Mouse (Mus musculus) CH12.LX (cell line): ENCODE results near the gene Theg. TPM values are rescaled to one million over a fixed set of nuclear protein-coding genes. Genes with fewer than 3 reads are reported as not detected.
A peak's percentile ranks its signal among the peaks of the same experiment; 100 is the strongest.

Source experiments
- DNase-seq: peaks from one replicate; pipeline ENCODE4 v3.0.0-alpha.2; 2013; ENCODE audit errors: extremely low read depth
- H3K27ac ChIP-seq: 2 replicates; pipeline ENCODE4 v1.5.1; 2012; ENCODE audit warnings: low read depth, mild to moderate bottlenecking, control low read depth, moderate library complexity; ENCODE audit not compliant: insufficient read depth
- H3K27me3 ChIP-seq: replicated peaks from 2 replicates; pipeline ENCODE3; 2012; ENCODE audit warnings: inconsistent platforms
- H3K36me3 ChIP-seq, 2 experiments: replicated peaks in 1 of 2; 2 replicates each; pipeline versions ENCODE3 to v1.6.1; 2012; ENCODE audit warnings: inconsistent platforms in 1 of 2, low read length in 1 of 2, mild to moderate bottlenecking in 1 of 2, mixed read lengths in 1 of 2, moderate library complexity in 1 of 2; ENCODE audit not compliant: control insufficient read depth in 1 of 2, insufficient read depth in 1 of 2
- H3K4me1 ChIP-seq, 2 experiments: 2 replicates each; pipeline ENCODE4 v1.6.1; 2012; ENCODE audit warnings: inconsistent platforms in 1 of 2, moderate library complexity in 1 of 2; ENCODE audit not compliant: insufficient read depth in 2 of 2, control insufficient read depth in 1 of 2
- H3K4me2 ChIP-seq: 2 replicates; pipeline ENCODE4 v1.6.1; 2012; ENCODE audit warnings: low read depth, mild to moderate bottlenecking, control low read depth; ENCODE audit not compliant: poor library complexity, insufficient read depth, severe bottlenecking
- H3K4me3 ChIP-seq, 3 experiments: fragments of 150-350 bp in 1 of 3; sonication (generic) in 1 of 3; replicated peaks in 1 of 3; 2 replicates each; pipeline versions ENCODE3 to v1.5.1; 2011 to 2012; ENCODE audit warnings: low read depth in 2 of 3, low read length in 2 of 3, mild to moderate bottlenecking in 2 of 3, moderate library complexity in 2 of 3, control low read depth in 1 of 3, improper control_type of control experiment in 1 of 3, inconsistent platforms in 1 of 3, mixed read lengths in 1 of 3; ENCODE audit not compliant: poor library complexity in 1 of 3
- H3K79me2 ChIP-seq: replicated peaks from 2 replicates; pipeline ENCODE4 v1.6.1; 2012; ENCODE audit warnings: mild to moderate bottlenecking, moderate library complexity; ENCODE audit not compliant: control insufficient read depth, poor library complexity, insufficient read depth, severe bottlenecking; ENCODE audit errors: extremely low read depth
- H3K9ac ChIP-seq: 2 replicates; pipeline ENCODE4 v1.6.1; 2012; ENCODE audit warnings: low read depth, mild to moderate bottlenecking, control low read depth, moderate library complexity; ENCODE audit not compliant: insufficient read depth
- H3K9me3 ChIP-seq: replicated peaks from 2 replicates; pipeline ENCODE3; 2012; ENCODE audit warnings: low read length, inconsistent platforms, mixed read lengths
- E2F4 ChIP-seq: IDR thresholded peaks from 2 replicates; pipeline ENCODE4 v1.6.1; 2011; ENCODE audit warnings: low read depth, low read length, improper control_type of control experiment; ENCODE audit not compliant: insufficient replicate concordance
- ELF1 ChIP-seq: IDR thresholded peaks from 2 replicates; pipeline ENCODE4 v1.6.1; 2014; ENCODE audit warnings: low read depth, mild to moderate bottlenecking, inconsistent platforms, low read length, improper control_type of control experiment
- ETS1 ChIP-seq: conservative IDR thresholded peaks from 2 replicates; pipeline ENCODE4 v1.6.1; 2012; ENCODE audit warnings: low read depth, mild to moderate bottlenecking, inconsistent platforms, low read length, improper control_type of control experiment, moderate library complexity
- GABPA ChIP-seq: IDR thresholded peaks from 2 replicates; pipeline ENCODE4 v1.6.1; 2012; ENCODE audit warnings: low read depth, low read length, improper control_type of control experiment, inconsistent platforms; ENCODE audit not compliant: insufficient replicate concordance
- IRF4 ChIP-seq: IDR thresholded peaks from 2 replicates; pipeline ENCODE4 v1.6.1; 2014; ENCODE audit warnings: low read depth, mild to moderate bottlenecking, inconsistent platforms, low read length, improper control_type of control experiment
- KAT2A ChIP-seq: IDR thresholded peaks from 2 replicates; pipeline ENCODE4 v1.6.1; 2012; ENCODE audit warnings: low read length, improper control_type of control experiment, inconsistent platforms; ENCODE audit not compliant: insufficient replicate concordance
- MAX ChIP-seq: IDR thresholded peaks from 2 replicates; pipeline ENCODE4 v1.6.1; 2011; ENCODE audit warnings: low read length, improper control_type of control experiment
- MEF2A ChIP-seq: IDR thresholded peaks from 2 replicates; pipeline ENCODE4 v1.6.1; 2014; ENCODE audit warnings: low read depth, mild to moderate bottlenecking, inconsistent platforms, low read length, improper control_type of control experiment, borderline replicate concordance
- MYC ChIP-seq: IDR thresholded peaks from 2 replicates; pipeline ENCODE4 v1.6.1; 2011; ENCODE audit warnings: low read depth, mild to moderate bottlenecking, improper control_type of control experiment, low read length
- NRF1 ChIP-seq: IDR thresholded peaks from 2 replicates; pipeline ENCODE4 v1.6.1; 2014; ENCODE audit warnings: low read depth, mild to moderate bottlenecking, inconsistent platforms, low read length, improper control_type of control experiment, moderate library complexity
- RAD21 ChIP-seq: IDR thresholded peaks from 2 replicates; pipeline ENCODE4 v1.6.1; 2011; ENCODE audit warnings: low read depth, mild to moderate bottlenecking, low read length, improper control_type of control experiment, moderate library complexity
- TCF12 ChIP-seq: IDR thresholded peaks from 2 replicates; pipeline ENCODE4 v1.6.1; 2014; ENCODE audit warnings: low read depth, mild to moderate bottlenecking, inconsistent platforms, low read length, improper control_type of control experiment
- ZC3H11A ChIP-seq: IDR thresholded peaks from 2 replicates; pipeline ENCODE4 v1.6.1; 2012; ENCODE audit warnings: low read depth, mild to moderate bottlenecking, inconsistent platforms, low read length, improper control_type of control experiment
- ZKSCAN1 ChIP-seq: IDR thresholded peaks from 2 replicates; pipeline ENCODE4 v1.6.1; 2012; ENCODE audit warnings: low read depth, inconsistent platforms, low read length, improper control_type of control experiment, borderline replicate concordance
- ZNF384 ChIP-seq: IDR thresholded peaks from 2 replicates; pipeline ENCODE4 v1.6.1; 2012; ENCODE audit warnings: low read depth, low read length, improper control_type of control experiment, inconsistent platforms
- dilution Hi-C: fragments of 300-500 bp; cut with MboI; formaldehyde crosslinking; loops from 2 replicates; pipeline ENCODE4 v1.14.3; 2020; ENCODE audit warnings: low sequenced_read_pairs; ENCODE audit not compliant: extremely low pct_unique_long_range_greater_than_20kb, extremely low pct_ligation_motif_present
- in situ Hi-C: fragments of 300-500 bp; cut with MboI; formaldehyde crosslinking; loops from 3 replicates; pipeline ENCODE4 v1.14.3; 2019; ENCODE audit warnings: low sequenced_read_pairs, low pct_ligation_motif_present, low pct_unique_long_range_greater_than_20kb, mixed read lengths
- polyA plus RNA-seq: library from polyadenylated mRNA; unstranded; fragments of >175 nt; gene quantifications from 2 replicates; pipeline ENCODE4 v1.2.1, GENCODE M21; 2012; ENCODE audit warnings: low read depth; ENCODE audit not compliant: insufficient read length
- total RNA-seq, 2 experiments: library from RNA; depleted of rRNA; stranded (reverse); fragments of 300-350 nt in 1 of 2; fragments of >200 nt in 1 of 2; gene quantifications; 2 replicates each; pipeline ENCODE4 v1.2.3; 2012 to 2014

Gene Theg
- total and polyA plus RNA-seq, 3 experiments: not detected

DNA sequence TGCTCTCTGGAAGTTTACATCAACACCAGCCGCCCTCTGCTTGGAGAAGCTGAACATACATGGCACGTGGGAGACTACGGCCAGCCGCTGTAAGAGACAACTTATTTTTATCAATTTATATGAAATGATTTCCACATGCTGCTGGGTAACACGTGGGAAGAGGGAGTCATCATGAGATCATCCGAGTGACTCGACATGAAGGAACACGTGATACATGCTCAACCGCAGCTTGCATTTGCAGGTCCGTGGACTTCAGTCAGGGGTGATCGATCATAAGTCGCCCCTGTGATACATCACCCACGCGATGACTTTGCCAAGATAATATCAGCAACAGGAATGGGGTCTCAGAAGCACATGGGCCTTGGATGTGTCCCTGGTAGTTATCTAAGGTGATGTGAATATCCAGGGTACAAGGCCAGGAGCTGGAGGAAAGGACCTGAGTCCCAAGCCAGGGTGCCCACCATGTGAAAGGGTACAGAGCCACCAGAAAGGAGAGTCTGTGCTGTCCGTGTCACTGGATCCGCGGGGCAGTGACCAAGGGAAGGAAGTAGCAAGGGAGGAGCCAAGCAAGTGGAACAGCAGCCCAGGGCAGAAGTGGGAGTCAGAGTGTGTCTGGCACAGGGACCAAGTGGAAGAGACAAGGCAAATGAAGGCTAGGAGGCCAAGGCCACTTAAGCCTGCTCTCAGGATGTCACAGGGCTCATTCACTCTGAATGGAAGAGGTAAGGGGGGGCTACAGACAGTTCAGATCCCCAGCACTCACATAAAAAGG lies 46.1 kb upstream of the Theg start:
- no peak for DNase-seq
- no peak overlapping the region for H3K4me3 ChIP-seq
- no peak overlapping the region for H3K9ac ChIP-seq
- no peak overlapping the region for H3K4me2 ChIP-seq
- H3K9me3 ChIP-seq: peaks cover 5% of the 10 kb centered on the region
- H3K27ac ChIP-seq: no peak overlapping the region
- no peaks in the 10 kb centered on the region for H3K79me2 ChIP-seq
- dilution Hi-C loops: no loop called here
- 0 out of 4 replicates have a peak, but pooled peaks cover 0 to 2% of the 10 kb centered on the region in 2 experiments for H3K4me1 ChIP-seq
- peaks cover 82% of the 10 kb centered on the region for H3K27me3 ChIP-seq
- no peak for TF ChIP-seq GABPA
- 0 out of 2 replicates have a peak, but pooled peaks have one; percentile 21 for TF ChIP-seq MAX
- TF ChIP-seq, all 38 proteins: peak for 1
- no peaks in the 10 kb centered on the region for H3K36me3 ChIP-seq
- in situ Hi-C loops: no loop called here

- no peak overlapping the region for H3K4me3 ChIP-seq
These were observed 44.3 kb upstream of the Theg start for GRCm38 (mm10) chr10:79631432-79631831.

DNA sequence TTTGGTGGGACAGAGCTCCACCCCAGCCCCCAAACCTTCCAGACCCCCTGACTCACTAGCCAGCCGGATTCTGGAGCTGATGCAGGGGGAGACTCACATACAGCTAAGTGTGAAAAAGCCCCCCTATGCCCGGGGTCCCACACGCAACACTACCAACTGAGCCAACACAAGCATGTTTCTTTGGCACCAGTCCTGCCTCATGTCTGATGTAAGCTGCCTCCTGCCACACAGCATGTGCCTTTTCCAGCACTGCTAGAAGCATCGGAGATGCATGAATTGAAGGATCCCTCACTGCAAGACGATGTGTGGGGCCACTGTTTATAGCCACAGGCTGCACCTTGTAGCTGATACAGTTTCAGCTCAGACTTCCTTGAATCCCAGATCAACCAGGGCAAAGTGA lies 41.2 kb upstream of the Theg start:
- DNase-seq: no peak
- in situ Hi-C loops: no loop called here
- Histone ChIP-seq H3K9me3 (peaks cover 5% of the 10 kb centered on the region), H3K4me3 (no peak overlapping the region), H3K79me2 (no peaks in the 10 kb centered on the region), H3K27me3 (peaks cover 94% of the 10 kb centered on the region)
- no peak for TF ChIP-seq TCF12
- no peak for TF ChIP-seq ZC3H11A
- TF ChIP-seq MAX: no peak
- no peak for TF ChIP-seq ELF1
- TF ChIP-seq ZNF384: no peak
- TF ChIP-seq E2F4: no peak
- TF ChIP-seq IRF4: no peak
- TF ChIP-seq ETS1: no peak
- no peak for TF ChIP-seq KAT2A
- TF ChIP-seq MEF2A: no peak
- TF ChIP-seq ZKSCAN1: no peak
- TF ChIP-seq MYC: no peak
- no peak for TF ChIP-seq RAD21
- TF ChIP-seq, all 38 proteins: peak for 0
- H3K27ac ChIP-seq: no peak overlapping the region
- no peak overlapping the region for H3K9ac ChIP-seq
- dilution Hi-C loops: no loop called here
- H3K36me3 ChIP-seq: no peaks in the 10 kb centered on the region
- no peaks in the 10 kb centered on the region for H3K4me1 ChIP-seq
- no peak overlapping the region for H3K4me2 ChIP-seq

More at GRCm38 (mm10) chr10:79631432-79631831, 44.3 kb upstream of the Theg start:
- Histone ChIP-seq H3K9ac (no peak overlapping the region), H3K27ac (no peak overlapping the region), H3K4me1 (0 out of 4 replicates have a peak, but pooled peaks cover 0 to 2% of the 10 kb centered on the region in 2 experiments), H3K27me3 (peaks cover 92% of the 10 kb centered on the region), H3K36me3 (no peaks in the 10 kb centered on the region), H3K9me3 (peaks cover 5% of the 10 kb centered on the region), H3K79me2 (no peaks in the 10 kb centered on the region), H3K4me2 (no peak overlapping the region)
- in situ Hi-C loops: no loop called here
- TF ChIP-seq NRF1: no peak
- DNase-seq: no peak
- dilution Hi-C loops: no loop called here
